Mouse (Mus musculus): ENCODE results near the gene Zswim3. TPM values are rescaled to one million over a fixed set of nuclear protein-coding genes. Genes with fewer than 3 reads are reported as not detected.
"Not testable (repeated sequence)": the region's sequence is repeated elsewhere in the genome, so short reads cannot be mapped to it uniquely, and the experiment has no call there.

Gene Zswim3
- polyA plus RNA-seq, 1 experiment from 2014 or later = 6.4 TPM

DNA sequence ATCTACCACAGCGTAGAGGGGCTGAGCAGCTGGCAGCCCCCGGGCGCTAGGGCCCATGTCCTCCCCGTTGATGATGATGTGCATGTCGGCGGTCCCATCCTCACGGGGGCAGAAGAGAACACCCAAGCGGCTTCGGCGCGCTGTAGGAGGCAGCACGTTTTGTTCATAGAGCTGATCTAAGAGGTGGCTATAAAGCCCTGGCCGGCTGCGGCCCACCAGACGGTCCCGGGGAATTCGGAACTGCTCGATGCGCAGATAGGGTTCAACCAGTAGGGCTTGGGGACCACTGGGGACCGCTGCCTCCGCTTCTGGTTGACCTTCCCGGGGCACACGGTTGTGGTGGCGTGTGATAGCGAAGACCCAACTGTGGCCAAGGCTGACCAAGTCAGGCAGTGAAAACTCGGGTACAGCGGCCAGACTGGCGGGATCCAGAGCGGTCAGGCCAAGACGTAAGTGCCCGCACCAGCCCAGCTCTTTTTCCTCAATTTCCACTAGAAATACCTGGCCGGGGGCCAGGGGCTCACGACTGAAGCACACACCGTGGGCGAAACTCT lies 27.9 kb downstream of the Zswim3 start, which contains the start of gene Ctsa:
Gene Ctsa (plus strand): TSS at position 126 of the 554 bp plus-strand sequence.
- H3K4me2 ChIP-seq (ENCODE audit: low read depth, low read length) = peak within 1 kb of the TSS; percentile 86
- peak; percentile 73 for ATAC-seq (ENCODE audit: low read depth)
- H3K36me3 ChIP-seq (ENCODE audit: control insufficient read depth, insufficient read depth, low read length) = no peaks in the 10 kb centered on the region
- H3K9me3 ChIP-seq (ENCODE audit: control insufficient read depth, low read length) = no peaks in the 10 kb centered on the region
- peak within 1 kb of the TSS; percentile 75 for H3K9ac ChIP-seq (ENCODE audit: low read depth, low read length)
- WGBS = 1% methylated on average over 34 of the region's 35 CpGs
- peak within 1 kb of the TSS; percentile 75 for H3K4me3 ChIP-seq (ENCODE audit: low read depth, low read length)
- 0 out of 2 replicates have a peak, but pooled peaks cover 4% of the 10 kb centered on the region for H3K4me1 ChIP-seq (ENCODE audit: control insufficient read depth, insufficient read depth, low read length)
- peak; percentile 87 for DNase-seq (ENCODE audit: low spot score)
- peak within 1 kb of the TSS; percentile 87 for H3K27ac ChIP-seq (replicated peaks; ENCODE audit: low read depth, low read length)
- H3K27me3 ChIP-seq (replicated peaks; ENCODE audit: control insufficient read depth, insufficient read depth, low read length) = no peaks in the 10 kb centered on the region

DNA sequence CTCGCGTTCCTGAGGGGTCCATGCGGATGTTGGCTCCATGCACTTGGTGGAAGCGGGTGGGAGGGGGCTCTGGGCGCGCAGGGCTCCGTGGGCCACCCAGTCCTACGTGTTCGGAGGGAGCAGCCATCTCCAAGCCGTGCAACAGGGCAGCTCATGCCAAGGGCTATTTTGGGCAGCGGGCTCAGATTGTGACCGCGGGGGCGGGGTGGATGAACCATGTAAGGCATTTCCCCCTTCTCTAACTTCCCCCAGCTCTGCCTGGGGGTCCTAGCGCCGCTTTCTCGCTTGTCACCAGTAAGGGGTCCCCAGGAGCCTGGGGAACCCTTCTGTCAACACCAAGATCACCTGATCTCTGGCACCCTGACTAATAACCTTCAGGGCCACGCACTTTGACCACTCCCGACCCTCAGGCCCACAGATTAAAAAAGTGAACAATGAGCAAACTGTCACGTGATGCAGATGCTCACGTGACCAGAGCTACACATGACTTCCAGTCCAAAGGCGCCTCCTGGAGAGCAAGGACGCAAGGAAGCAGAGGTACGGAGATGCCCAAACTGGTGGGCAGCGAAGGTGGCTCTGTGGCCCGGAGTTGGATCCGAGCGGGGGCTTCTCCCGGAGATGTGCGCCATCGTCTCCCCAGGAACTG lies 28.5 kb downstream of the Zswim3 start, which contains the start of gene Neurl2:
Gene Neurl2 (minus strand): TSS at position 143 of the 646 bp plus-strand sequence.
- Histone ChIP-seq H3K9ac (ENCODE audit: low read depth, low read length) (peak within 1 kb of the TSS; percentile 75), H3K27ac (replicated peaks; ENCODE audit: low read depth, low read length) (peak within 1 kb of the TSS; percentile 87), H3K4me3 (ENCODE audit: low read depth, low read length) (peak within 1 kb of the TSS; percentile 75), H3K27me3 (replicated peaks; ENCODE audit: control insufficient read depth, insufficient read depth, low read length) (no peaks in the 10 kb centered on the region), H3K4me1 (ENCODE audit: control insufficient read depth, insufficient read depth, low read length) (0 out of 2 replicates have a peak, but pooled peaks cover 4% of the 10 kb centered on the region), H3K4me2 (ENCODE audit: low read depth, low read length) (peak within 1 kb of the TSS; percentile 86), H3K36me3 (ENCODE audit: control insufficient read depth, insufficient read depth, low read length) (peaks cover 4% of the 10 kb centered on the region; the same call in 1 of the 2 replicates), H3K9me3 (ENCODE audit: control insufficient read depth, low read length) (no peaks in the 10 kb centered on the region)
- ATAC-seq (ENCODE audit: low read depth) (peak; percentile 73), DNase-seq (ENCODE audit: low spot score) (peak; percentile 97)
- under 1% methylated on average over 24 of the region's 31 CpGs for WGBS

- 42% methylated on average over 8 of the region's 8 CpGs for WGBS
- Histone ChIP-seq H3K27me3 (replicated peaks; ENCODE audit: control insufficient read depth, insufficient read depth, low read length) (no peaks in the 10 kb centered on the region), H3K4me2 (ENCODE audit: low read depth, low read length) (peak overlapping the region; percentile 86), H3K9me3 (ENCODE audit: control insufficient read depth, low read length) (no peaks in the 10 kb centered on the region), H3K27ac (replicated peaks; ENCODE audit: low read depth, low read length) (no peak overlapping the region), H3K4me1 (ENCODE audit: control insufficient read depth, insufficient read depth, low read length) (0 out of 2 replicates have a peak, but pooled peaks cover 4% of the 10 kb centered on the region), H3K36me3 (ENCODE audit: control insufficient read depth, insufficient read depth, low read length) (peaks cover 15% of the 10 kb centered on the region), H3K4me3 (ENCODE audit: low read depth, low read length) (peak overlapping the region; percentile 75), H3K9ac (ENCODE audit: low read depth, low read length) (peak overlapping the region; percentile 75)
- ATAC-seq (ENCODE audit: low read depth) (no peak), DNase-seq (ENCODE audit: low spot score) (peak; percentile 12)
Measured at GRCm38 (mm10) chr2:164834531-164834930, 29.6 kb downstream of the Zswim3 start.

DNA sequence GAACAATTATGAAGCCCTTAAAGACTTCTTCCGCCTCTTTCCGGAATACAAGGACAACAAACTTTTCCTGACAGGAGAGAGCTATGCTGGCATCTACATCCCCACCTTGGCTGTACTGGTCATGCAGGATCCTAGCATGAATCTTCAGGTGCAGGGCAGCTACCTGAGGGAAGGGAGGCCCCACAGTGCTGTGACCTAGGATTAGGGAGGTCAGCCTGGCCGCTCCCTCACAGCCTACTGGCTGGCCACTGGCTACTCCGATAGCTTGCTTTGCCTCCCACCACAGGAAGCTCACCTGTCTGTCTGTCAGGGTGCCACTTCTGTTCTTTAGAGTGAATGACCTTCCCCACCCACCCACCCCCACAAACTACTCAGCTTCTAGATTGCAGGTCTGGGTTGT lies 30.3 kb downstream of the Zswim3 start:
- H3K9ac ChIP-seq (ENCODE audit: low read depth, low read length) = no peak overlapping the region
- H3K4me2 ChIP-seq (ENCODE audit: low read depth, low read length) = no peak overlapping the region
- ATAC-seq (ENCODE audit: low read depth) (no peak), DNase-seq (ENCODE audit: low spot score) (no peak)
- no peak overlapping the region for H3K4me3 ChIP-seq (ENCODE audit: low read depth, low read length)
- WGBS = 94% methylated on average over 4 of the region's 4 CpGs
- no peaks in the 10 kb centered on the region for H3K27me3 ChIP-seq (replicated peaks; ENCODE audit: control insufficient read depth, insufficient read depth, low read length)
- H3K4me1 ChIP-seq (ENCODE audit: control insufficient read depth, insufficient read depth, low read length) = 0 out of 2 replicates have a peak, but pooled peaks cover 4% of the 10 kb centered on the region
- H3K27ac ChIP-seq (replicated peaks; ENCODE audit: low read depth, low read length) = no peak overlapping the region
- H3K9me3 ChIP-seq (ENCODE audit: control insufficient read depth, low read length) = no peaks in the 10 kb centered on the region
- H3K36me3 ChIP-seq (ENCODE audit: control insufficient read depth, insufficient read depth, low read length) = peaks cover 21% of the 10 kb centered on the region

DNA sequence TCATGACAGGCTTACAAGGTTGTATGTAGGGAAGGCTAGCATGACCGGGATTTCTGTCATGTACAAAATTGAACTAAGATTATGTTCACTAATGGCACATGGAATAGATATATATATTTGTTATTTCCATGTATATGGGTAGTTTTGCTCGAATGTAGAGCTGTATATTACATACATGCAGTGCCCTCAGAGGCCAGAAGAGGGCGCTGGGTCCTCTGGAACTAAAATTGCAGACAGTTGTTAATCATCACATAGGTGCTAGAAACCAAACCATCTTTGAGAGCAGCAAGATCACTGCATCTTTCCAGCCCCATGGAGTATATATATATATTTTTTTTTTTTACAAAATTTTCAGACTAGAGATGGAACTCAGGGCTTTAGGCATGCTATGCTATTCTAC lies 40.9 kb downstream of the Zswim3 start:
- H3K27ac ChIP-seq (replicated peaks; ENCODE audit: low read depth, low read length) = no peak overlapping the region
- WGBS = 55% methylated on average over 3 of the region's 3 CpGs

DNA sequence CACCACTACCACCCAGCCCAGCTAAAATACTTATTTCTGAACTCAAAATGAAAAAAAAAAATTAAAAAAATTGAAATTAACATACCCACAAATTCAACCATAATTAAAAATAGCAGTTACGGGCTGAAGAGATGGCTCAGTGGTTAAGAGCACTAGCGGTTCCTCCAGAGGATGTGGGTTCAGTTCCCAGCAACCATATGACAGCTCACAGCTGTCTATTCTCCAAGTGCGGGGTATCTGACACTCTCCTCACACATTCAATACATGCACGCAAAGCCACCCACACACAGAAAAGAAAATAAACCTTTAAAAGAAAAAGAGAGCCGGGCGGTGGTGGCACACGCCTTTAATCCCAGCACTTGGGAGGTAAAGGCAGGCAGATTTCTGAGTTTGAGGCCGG lies 45.2 kb downstream of the Zswim3 start:
- H3K9ac ChIP-seq (ENCODE audit: low read depth, low read length) = no peak overlapping the region
- peaks cover 7% of the 10 kb centered on the region for H3K27me3 ChIP-seq (replicated peaks; ENCODE audit: control insufficient read depth, insufficient read depth, low read length)
- H3K9me3 ChIP-seq (ENCODE audit: control insufficient read depth, low read length) = no peaks in the 10 kb centered on the region
- 71% methylated on average over 8 of the region's 8 CpGs for WGBS
- H3K36me3 ChIP-seq (ENCODE audit: control insufficient read depth, insufficient read depth, low read length) = peaks cover 8% of the 10 kb centered on the region; the same call in 1 of the 2 replicates
- H3K4me2 ChIP-seq (ENCODE audit: low read depth, low read length) = no peak overlapping the region
- no peaks in the 10 kb centered on the region for H3K4me1 ChIP-seq (ENCODE audit: control insufficient read depth, insufficient read depth, low read length)
- ATAC-seq (ENCODE audit: low read depth) = no peak
- H3K4me3 ChIP-seq (ENCODE audit: low read depth, low read length) = no peak overlapping the region
- no peak for DNase-seq (ENCODE audit: low spot score)
- no peak overlapping the region for H3K27ac ChIP-seq (replicated peaks; ENCODE audit: low read depth, low read length)

More for the DNA sequence above, 40.9 kb downstream of the Zswim3 start:
- Histone ChIP-seq H3K4me1 (ENCODE audit: control insufficient read depth, insufficient read depth, low read length) (no peaks in the 10 kb centered on the region), H3K4me3 (ENCODE audit: low read depth, low read length) (no peak overlapping the region), H3K9ac (ENCODE audit: low read depth, low read length) (no peak overlapping the region), H3K36me3 (ENCODE audit: control insufficient read depth, insufficient read depth, low read length) (peaks cover 6% of the 10 kb centered on the region), H3K27me3 (replicated peaks; ENCODE audit: control insufficient read depth, insufficient read depth, low read length) (no peaks in the 10 kb centered on the region), H3K9me3 (ENCODE audit: control insufficient read depth, low read length) (no peaks in the 10 kb centered on the region), H3K4me2 (ENCODE audit: low read depth, low read length) (no peak overlapping the region)
- DNase-seq (ENCODE audit: low spot score) (no peak), ATAC-seq (ENCODE audit: low read depth) (no peak)

DNA sequence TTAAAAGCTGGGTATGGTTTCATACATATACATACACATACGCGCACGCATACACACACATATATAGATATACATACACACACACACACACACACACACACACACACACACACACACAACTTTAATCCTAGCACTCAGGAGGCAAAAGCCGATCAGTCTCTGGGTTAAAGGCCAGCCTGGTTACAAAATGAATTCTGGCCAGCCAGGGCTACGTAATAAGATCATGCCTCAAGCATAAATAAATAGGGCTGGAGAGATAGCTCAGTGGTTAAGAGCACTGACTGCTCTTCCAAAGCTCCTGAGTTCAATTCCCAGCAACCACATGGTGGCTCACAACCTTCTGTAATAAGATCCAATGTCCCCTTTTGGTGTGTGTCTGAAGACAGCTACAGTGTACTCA lies 50.7 kb downstream of the Zswim3 start:
- H3K4me1 ChIP-seq (ENCODE audit: control insufficient read depth, insufficient read depth, low read length); H3K4me3 ChIP-seq (ENCODE audit: low read depth, low read length); DNase-seq (ENCODE audit: low spot score); H3K9ac ChIP-seq (ENCODE audit: low read depth, low read length); H3K27ac ChIP-seq (replicated peaks; ENCODE audit: low read depth, low read length); H3K9me3 ChIP-seq (ENCODE audit: control insufficient read depth, low read length); ATAC-seq (ENCODE audit: low read depth); H3K36me3 ChIP-seq (ENCODE audit: control insufficient read depth, insufficient read depth, low read length): not testable (repeated sequence)
- Histone ChIP-seq H3K4me2 (ENCODE audit: low read depth, low read length) (peak overlapping the region; percentile 96), H3K27me3 (replicated peaks; ENCODE audit: control insufficient read depth, insufficient read depth, low read length) (peaks cover 28% of the 10 kb centered on the region)
- 75% methylated on average over 5 of the region's 5 CpGs for WGBS

DNA sequence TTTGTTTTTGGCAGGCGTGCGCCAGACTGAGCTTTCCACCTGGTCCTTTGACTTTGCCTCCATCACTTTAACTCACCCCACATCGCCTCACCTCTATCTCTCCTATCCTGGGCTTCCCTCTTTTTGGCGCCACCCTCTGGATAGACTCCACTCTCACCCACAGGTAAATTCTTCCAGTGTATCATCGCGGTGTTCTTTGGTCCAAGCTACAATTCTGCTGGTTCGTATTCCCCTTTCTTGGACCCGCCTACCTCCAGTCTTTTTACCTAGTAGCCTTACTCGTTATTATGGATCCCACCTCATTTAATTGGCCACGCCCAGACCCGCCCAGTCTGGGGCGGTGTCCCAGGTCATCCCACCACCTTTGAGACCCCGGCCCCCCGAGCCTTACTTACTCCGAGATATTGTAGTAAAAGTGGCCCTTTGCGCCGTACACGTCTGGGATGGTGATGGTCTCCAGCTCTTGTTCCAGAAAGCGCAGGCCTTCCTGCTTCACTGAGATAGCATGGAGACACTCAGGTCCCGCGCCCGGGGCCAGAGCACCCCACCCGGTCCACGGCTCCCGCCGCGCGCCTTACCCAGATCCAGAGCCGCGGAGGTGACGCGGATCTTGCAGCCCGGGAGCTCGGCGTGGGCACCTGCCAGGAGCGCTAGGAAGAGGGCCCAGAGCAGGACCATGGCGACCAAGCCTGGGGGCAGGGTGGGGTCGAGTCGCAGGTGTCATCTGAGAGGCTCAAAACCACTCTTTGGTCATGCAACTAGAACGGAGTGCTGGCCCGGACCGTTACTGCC lies 51.6 kb downstream of the Zswim3 start:
- WGBS = 1% methylated on average over 42 of the region's 42 CpGs
- peak overlapping the region; percentile 62 for H3K9ac ChIP-seq (ENCODE audit: low read depth, low read length)
- peak overlapping the region; percentile 57 for H3K4me3 ChIP-seq (ENCODE audit: low read depth, low read length)
- H3K4me2 ChIP-seq (ENCODE audit: low read depth, low read length) = peak overlapping the region; percentile 96
- H3K27ac ChIP-seq (replicated peaks; ENCODE audit: low read depth, low read length) = peak overlapping the region; percentile 48; the same call in 1 of the 2 replicates
- peak; percentile 48 for DNase-seq (ENCODE audit: low spot score)
- no peaks in the 10 kb centered on the region for H3K9me3 ChIP-seq (ENCODE audit: control insufficient read depth, low read length)
- 0 out of 2 replicates have a peak, but pooled peaks cover 4% of the 10 kb centered on the region for H3K36me3 ChIP-seq (ENCODE audit: control insufficient read depth, insufficient read depth, low read length)
- 0 out of 2 replicates have a peak, but pooled peaks cover 6% of the 10 kb centered on the region for H3K4me1 ChIP-seq (ENCODE audit: control insufficient read depth, insufficient read depth, low read length)
- peak; percentile 24 for ATAC-seq (ENCODE audit: low read depth)
- peaks cover 28% of the 10 kb centered on the region for H3K27me3 ChIP-seq (replicated peaks; ENCODE audit: control insufficient read depth, insufficient read depth, low read length)
